Mouse (Mus musculus) right cerebral cortex, postnatal 14 days (tissue): Measurements from ENCODE around the gene Slc35a5.
A peak's percentile ranks its signal among the peaks of the same experiment; 100 is the strongest.

ENCODE experiments used
- DNase-seq: peaks from one replicate; pipeline ENCODE4 v3.0.0; 2022

Gene Slc35a5

DNA sequence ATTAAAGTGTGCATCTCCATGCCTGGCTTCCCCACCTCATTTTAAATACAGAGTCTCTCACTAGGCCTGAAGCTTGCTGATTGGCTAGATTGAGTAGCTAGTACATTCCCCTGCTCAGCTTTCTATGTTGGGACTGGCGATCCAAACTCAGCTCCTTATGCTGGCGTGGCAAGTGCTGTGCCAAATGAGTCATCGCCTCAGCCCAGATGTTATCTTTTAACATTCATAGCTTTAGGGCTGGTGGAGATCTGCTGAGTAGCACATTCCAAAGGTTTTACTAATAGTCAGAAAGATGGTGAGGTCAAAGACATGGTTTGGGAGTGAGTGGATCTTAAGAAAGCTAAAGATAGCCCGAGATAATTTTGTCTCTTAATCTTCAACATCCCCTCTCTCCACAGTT lies 48.0 kb downstream of the Slc35a5 start:
- no peak for DNase-seq

GRCm38 (mm10) chr16:45108203-45108878 lies 50.2 kb downstream of the Slc35a5 start:
- DNase-seq = no peak

DNA sequence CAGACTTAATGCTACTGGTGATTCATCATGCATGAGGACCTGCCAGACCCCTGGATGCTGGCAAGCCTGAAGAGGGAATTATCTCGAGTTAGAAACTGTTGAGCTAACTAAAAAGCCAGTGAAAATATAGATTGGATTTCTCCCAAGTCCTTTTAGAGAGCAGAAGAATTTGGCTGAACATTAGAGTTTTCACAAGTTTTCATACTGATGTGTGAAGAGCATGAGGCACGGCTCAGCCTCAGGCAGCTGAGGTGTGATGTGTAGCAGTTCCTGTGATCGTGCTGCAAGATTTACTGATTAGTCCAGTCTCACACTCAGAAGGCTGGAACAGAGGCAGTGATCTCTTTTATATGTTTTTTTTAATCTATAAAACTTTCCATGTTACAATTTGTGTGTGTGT lies 53.5 kb downstream of the Slc35a5 start:
- no peak for DNase-seq

DNA sequence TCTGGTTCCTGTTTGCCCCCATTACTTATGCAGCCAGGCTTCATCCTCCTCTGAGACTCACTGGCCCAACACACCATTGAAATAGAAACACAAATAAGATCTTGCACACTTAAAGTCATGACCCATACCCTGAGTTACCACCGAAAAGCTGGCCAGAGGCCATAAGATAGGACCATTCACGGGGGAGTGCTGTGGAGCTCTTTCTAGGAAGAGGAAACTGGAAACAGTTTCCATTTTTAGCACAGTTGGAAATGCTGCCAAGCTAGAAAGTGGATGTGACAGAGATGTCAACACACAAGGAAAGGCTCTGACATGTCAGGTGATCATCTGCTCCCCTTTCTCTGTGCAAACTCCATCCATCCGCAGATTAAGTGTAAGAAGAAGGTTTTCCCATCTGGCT lies 57.6 kb downstream of the Slc35a5 start:
- DNase-seq = no peak

DNA sequence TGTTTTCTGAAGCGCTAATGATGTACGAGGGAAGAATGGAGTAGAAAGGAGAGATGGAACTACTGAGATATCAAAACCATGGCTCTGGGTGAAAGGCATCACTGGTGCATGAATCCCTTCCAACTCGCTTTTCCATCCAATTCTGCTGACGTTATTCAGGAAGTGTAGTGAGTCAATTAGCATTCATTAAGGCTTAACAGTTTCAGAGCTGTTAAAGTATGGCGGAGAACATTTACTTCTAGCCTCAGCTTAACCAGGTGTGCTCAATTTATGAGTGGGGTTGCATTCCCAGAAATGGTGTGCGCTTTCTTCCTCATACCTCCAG lies 59.7 kb downstream of the Slc35a5 start:
- no peak for DNase-seq

DNA sequence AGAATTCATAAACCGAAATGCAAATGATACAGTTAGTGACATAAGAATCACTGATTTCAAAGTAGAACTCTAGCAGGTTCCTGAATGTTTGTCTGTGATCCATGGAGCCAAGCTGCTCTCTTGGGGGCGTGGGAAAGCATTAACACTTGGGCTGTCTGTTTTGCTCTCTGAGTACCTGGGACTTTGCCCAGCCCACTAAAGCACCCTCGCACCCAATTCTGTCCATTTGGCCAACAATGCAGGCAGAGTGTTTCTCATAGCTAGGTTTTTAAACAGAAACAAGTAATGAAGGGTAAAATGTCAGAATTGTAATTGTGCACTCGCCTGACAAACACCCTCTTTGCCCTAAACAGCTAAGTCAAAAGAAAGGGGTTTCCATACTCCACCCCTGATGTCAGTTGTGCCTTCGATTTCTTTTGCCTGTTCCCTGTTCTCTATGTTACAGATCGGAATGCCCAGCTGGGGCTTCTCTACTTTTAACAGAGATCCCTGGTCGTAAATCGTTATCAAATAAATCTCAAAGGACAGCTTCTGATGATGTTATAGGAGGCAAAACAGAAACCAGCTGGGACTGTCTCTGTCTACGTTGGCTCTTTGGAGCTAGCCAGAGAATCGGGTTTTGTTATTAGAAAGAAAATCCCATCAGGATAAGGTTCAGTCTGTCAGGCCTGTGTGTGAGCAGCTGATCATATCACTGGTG lies 60.2 kb downstream of the Slc35a5 start:
- DNase-seq = no peak

GRCm38 (mm10) chr16:45097467-45097866 lies 61.0 kb downstream of the Slc35a5 start:
- DNase-seq = no peak

DNA sequence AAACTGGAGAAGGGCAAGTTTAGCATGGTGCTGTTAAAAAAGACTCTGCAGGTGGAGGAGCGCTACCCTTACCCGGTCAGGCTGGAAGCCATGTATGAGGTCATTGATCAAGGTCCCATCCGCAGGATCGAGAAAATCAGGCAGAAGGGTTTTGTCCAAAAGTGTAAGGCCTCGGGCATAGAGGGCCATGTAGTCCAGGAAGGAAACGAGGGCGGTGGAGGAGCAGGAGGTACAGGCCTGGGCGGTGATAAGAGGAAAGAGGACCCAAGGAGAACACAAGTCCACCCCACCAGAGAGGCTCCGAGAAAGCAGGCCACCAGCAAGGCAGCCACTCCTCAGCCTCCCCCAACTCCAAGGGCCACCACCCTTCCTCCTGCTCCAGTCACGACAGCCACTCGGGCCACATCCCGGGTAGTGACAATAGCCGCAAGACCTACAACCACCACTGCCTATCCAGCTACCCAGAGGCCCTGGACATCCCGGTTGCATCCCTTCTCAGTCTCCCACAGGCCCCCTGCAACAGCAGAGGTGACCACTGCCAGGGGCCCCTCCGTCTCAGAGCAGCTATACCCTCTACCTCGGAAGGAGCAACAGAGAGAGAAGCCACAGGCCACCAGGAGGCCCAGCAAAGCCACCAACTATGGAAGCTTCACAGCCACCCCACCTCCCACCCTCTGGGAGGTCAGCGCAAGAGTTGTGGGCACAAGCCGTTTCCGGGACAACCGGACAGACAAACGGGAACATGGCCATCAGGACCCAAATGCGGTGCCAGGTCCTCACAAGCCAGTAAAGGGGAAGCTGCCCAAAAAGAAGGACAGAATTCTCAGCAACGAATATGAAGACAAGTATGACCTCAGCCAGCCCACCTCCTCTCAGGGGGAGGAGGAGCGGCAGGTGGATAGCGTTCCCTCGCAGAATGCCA lies 62.7 kb downstream of the Slc35a5 start:
- DNase-seq = no peak

DNA sequence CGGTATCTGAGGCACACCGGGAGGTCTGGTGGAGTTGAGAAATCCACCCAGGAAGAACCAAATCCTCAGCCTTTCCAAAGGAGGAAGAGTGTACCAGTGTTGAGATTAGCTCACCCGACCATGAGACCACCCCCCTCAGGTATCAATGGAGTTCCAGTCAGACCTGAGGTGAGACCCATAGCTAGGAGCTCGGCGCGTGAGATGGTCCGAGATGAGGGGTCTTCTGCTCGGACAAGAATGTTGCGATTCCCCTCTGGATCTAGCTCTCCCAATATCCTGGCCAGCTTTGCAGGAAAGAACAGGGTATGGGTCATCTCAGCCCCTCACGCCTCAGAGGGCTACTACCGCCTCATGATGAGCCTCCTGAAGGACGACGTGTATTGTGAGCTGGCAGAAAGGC lies 63.5 kb downstream of the Slc35a5 start:
- DNase-seq = no peak

DNA sequence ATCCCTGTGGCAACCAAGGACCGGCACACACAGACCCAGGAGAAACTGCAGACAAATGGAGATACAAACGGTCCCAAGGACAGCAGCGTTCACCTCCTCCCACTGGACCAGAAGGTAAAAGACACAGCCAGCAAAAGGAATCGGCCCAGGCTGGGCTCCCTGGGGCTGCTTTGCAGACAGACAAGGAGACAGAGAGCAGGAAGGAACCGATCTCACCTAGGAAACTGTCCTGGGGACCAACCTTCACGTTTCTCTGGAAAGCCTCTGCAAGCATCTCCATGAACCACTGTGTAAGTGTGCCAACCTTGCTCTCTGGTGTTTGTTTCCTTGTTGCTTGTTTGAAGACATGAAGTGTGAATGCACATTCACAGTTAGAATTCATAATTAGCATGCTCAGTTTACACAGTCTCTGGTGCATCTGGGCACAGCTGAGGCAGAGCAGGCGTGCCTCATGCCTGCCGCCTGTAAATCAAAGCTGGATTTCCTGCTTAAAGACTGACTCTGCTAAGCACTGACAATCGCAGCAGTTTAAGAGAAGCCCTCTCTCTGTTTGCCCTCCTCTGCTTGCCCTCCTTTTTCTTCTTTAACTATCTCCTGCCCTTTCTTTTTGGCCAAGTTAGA lies 64.3 kb downstream of the Slc35a5 start:
- no peak for DNase-seq

GRCm38 (mm10) chr16:45093137-45093731 lies 65.3 kb downstream of the Slc35a5 start, which contains the start of gene Ccdc80:
Ccdc80 (plus strand) TSS chr16:45093402.
- no peak for DNase-seq

- DNase-seq = peak; percentile 80
Observed at GRCm38 (mm10) chr16:45090005-45090404, 68.5 kb downstream of the Slc35a5 start.
